Mouse (Mus musculus) fat pad, adult 2 months (tissue): ENCODE measurements around the gene Rassf5.
A peak's percentile ranks its signal among the peaks of the same experiment; 100 is the strongest.
"Not testable (repeated sequence)": the region's sequence is repeated elsewhere in the genome, so short reads cannot be mapped to it uniquely, and the experiment has no call there.

ENCODE experiments used
- DNase-seq: peaks from one replicate; pipeline ENCODE4 v3.0.0-alpha.2; 2011; ENCODE audit warnings: low read depth, low spot score; ENCODE audit errors: extremely low read depth

Rassf5 gene

GRCm38 (mm10) chr1:131181642-131182527 is 63.2 kb downstream of the Rassf5 start:
- peak; percentile 80 for DNase-seq

GRCm38 (mm10) chr1:131180386-131180785 is 64.7 kb downstream of the Rassf5 start:
- DNase-seq = no peak

- DNase-seq = no peak
These were observed 67.0 kb downstream of the Rassf5 start for GRCm38 (mm10) chr1:131178083-131178482.

DNA sequence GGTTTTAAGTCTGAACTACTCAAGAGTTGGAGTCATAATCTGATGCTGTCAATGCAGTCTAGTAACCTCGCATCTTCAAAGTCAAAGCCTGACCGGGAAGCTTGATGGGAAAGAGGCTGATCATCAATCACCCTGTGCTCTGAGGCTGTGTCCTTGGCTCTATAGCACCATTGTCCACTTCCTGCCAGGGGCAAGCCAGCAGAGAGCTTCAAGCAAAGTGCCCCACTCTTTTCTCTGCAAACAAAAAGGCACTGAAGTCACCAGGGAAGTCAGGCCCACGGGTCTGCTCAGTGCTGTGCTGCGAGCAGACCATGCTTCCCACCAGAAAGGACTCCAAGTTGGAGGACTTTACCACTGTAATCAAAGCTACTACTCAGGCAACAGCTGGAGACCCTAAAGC is 67.8 kb downstream of the Rassf5 start:
- no peak for DNase-seq

DNA sequence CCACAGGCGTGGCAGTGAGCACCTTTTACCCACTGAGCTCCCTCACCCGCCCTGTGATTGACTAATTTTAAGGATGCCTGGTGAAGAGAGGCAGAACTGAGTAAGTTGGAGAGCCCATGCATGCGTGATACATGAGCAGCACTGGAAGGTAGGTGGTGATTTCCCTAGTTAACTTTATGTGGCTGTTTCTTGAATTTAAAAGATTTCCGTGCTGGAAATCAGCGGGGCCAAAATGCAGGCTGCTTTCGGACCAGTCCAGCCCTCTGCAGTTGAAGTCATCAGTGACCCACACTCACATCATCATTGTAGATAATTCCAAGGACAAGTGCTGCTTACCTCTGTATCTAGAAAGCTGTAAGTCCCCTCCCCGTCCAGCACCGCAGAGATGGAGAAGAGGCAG is 69.2 kb downstream of the Rassf5 start:
- DNase-seq = no peak

GRCm38 (mm10) chr1:131175189-131175588 is 69.9 kb downstream of the Rassf5 start:
- DNase-seq = no peak

GRCm38 (mm10) chr1:131174299-131174861 is 70.7 kb downstream of the Rassf5 start:
- no peak for DNase-seq

DNA sequence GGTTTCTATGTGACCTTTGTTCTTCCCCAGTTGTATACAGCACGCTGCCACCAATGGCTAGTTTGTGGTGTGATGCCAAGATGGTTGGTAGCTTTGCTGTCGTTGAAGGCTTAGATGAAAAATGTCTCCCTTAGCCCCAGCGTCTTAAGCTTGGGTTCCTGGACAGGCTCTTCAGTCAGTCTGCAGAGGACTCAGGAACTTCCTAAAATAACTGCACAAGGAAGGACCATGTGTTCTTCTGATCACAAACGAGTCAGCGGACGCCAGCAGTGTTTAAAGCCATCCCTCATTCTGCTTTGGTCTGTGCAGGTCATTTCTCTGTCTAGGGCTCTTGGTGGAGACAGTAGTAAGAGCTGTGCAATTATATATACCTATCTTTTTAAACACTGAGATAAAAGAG is 71.2 kb downstream of the Rassf5 start:
- no peak for DNase-seq

DNA sequence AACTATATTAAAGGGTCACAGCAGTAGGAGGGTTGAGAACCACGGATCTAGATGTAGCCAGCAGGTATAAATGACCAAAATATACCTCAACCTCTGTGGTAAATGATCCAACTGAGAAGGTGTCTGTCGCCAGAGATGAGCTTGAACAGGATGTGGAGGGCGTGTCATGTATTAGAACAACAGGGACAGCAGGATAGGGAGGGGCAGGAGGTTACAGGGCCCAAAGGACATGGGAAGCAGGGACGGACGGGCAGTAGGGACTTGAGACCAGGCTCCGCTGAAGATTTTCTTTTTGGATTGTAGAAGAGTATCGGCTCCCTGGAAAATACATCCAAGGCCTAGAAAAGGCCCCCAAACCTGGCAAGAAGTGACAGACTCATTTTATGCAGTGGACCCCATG is 72.1 kb downstream of the Rassf5 start:
- DNase-seq = no peak

DNA sequence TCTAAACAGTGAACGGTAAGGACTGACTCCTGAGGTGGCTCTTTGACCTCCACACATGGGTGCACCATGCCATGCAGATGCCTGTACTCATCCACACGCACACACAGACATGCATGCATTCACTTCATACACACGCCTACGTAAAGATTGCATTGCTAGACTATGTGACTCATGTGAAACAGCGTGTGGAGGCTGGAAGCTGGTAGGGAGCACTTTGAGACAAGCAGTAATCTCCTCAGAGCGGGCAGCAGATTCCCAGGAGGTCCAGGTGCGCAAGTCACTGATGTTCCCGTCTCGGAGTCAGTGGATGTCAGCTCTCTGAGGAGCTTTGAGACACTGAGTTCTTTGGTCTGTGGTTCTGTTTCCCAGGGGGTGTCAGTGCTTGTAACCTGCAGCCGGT is 77.4 kb downstream of the Rassf5 start:
- DNase-seq = no peak

- no peak for DNase-seq
These were observed 80.6 kb downstream of the Rassf5 start for GRCm38 (mm10) chr1:131164427-131164826.

- no peak for DNase-seq
These were observed 84.0 kb downstream of the Rassf5 start for GRCm38 (mm10) chr1:131161091-131161490.

DNA sequence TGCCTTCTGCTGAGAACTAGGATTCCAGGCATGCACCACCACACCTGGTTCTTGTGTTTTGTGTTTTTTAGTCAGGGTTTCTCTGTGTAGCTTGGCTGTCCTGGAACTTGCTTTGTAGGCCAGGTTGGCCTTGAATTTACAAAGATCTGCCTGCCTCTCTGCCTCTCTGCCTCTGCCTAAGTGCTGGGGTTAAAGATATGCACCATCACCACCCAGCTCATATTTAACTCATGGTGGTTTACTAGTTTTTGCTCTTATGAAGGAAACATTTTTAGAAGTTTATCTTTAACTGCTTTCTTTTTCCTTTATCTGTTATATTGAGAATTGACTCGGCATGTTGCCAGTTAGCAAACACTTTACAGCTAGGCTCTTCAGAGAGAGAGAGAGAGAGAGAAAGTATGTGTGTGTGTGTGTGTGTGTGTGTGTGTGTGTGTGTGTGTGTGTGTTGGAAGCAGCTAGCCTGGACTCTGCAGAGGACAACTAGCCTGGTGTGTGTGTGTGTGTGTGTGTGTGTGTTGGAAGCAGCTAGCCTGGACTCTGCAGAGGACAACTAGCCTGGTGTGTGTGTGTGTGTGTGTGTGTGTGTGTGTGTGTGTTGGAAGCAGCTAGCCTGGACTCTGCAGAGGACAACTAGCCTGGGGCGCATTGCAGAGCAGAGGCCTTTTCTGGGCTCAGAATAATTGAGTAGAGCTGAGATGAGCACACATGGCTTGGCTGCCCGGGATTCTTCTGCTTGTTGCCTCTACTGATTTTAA is 85.3 kb downstream of the Rassf5 start:
- DNase-seq = not testable (repeated sequence)

DNA sequence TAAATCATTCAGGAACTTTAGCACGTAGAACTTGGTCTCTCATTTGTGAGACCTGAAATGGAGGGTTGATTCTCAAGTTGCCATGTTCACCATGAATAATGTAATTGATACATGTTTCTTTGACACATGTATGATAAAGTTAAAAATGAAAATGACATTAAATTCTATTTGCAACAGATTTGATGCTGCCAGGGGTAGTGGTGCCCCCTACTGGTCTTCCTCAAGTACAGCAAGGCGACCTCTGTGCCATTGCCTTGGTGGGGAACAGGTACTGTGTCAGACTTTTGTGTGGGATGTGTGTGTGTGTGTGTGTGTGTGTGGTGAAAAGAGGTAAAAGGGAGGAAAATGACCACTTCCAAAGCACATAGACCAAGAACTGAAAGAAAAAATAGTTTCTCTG is 89.6 kb downstream of the Rassf5 start:
- no peak for DNase-seq

GRCm38 (mm10) chr1:131153018-131153629 is 91.9 kb downstream of the Rassf5 start, which contains the start of gene Eif2d:
Eif2d (plus strand) TSS chr1:131153181.
- peak; percentile 50 for DNase-seq

- no peak for DNase-seq
These were observed 95.6 kb downstream of the Rassf5 start for GRCm38 (mm10) chr1:131149496-131149895.

DNA sequence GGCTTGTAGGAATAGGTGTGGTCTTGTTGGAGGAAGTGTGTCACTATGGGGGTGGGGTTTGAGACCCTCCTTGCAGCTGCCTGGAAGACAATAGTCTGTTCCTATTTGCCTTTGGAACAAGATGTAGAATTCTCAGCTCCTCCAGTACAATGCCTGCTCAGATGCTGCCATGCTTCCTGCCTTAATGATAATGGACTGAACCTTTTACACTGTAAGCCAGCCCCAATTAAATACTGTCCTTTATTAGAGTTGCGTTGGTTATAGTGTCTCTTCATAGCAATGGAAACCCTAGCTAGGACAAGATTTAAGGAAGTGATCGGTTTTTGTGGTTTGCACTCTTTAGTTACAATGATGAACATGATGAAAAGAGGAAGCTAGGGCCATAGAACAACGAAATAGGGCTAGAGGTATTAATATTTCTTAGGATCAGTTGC is 98.9 kb downstream of the Rassf5 start:
- DNase-seq = no peak

GRCm38 (mm10) chr1:131145222-131145621 is 99.8 kb downstream of the Rassf5 start:
- not testable (repeated sequence) for DNase-seq

- no peak for DNase-seq
These were observed 102.6 kb downstream of the Rassf5 start for GRCm38 (mm10) chr1:131142472-131142871.

DNA sequence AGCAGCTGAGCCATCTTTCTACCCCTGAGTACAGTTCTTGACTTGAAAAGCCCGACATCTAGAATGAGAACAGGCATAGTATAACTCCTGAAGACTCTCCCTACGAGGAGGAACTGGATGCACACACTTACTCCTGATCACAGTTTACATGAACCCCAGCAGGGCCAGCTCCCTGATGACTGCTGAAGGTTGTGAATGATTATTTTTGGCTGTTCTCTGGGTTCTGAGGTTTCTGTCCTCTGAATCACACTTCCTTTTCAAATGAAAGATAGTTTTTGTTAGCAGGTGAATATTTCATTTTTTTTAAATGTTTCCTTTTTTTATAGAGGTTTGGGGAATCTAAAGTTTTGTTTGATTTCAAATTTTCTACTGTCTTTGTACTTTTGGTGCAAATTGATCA is 103.6 kb downstream of the Rassf5 start:
- no peak for DNase-seq
